Mouse (Mus musculus) myocyte (in vitro differentiated cells): Measurements from ENCODE around the gene Rxra.

Experiments used
- CEBPB ChIP-seq: IDR thresholded peaks from 2 replicates; pipeline ENCODE4 v1.6.1; 2011; ENCODE audit warnings: mild to moderate bottlenecking, moderate library complexity; ENCODE audit not compliant: poor library complexity, insufficient read depth, severe bottlenecking
- MYOG ChIP-seq, 3 experiments: IDR thresholded peaks; one replicate each; pipeline ENCODE4 v1.6.1; 2011; ENCODE audit warnings: control low read depth in 2 of 3, low read depth in 2 of 3, mild to moderate bottlenecking in 2 of 3; ENCODE audit not compliant: insufficient read length in 2 of 3, control insufficient read depth in 1 of 3, insufficient read depth in 1 of 3
- POLR2A ChIP-seq: IDR thresholded peaks from one replicate; pipeline ENCODE4 v1.6.1; 2011; ENCODE audit warnings: low read depth, mild to moderate bottlenecking, control low read depth, moderate library complexity; ENCODE audit not compliant: insufficient read length
- TCF12 ChIP-seq: IDR thresholded peaks from one replicate; pipeline ENCODE4 v1.6.1; 2011; ENCODE audit warnings: mild to moderate bottlenecking, control low read depth; ENCODE audit not compliant: poor library complexity, insufficient read depth, severe bottlenecking
- TCF3 ChIP-seq: IDR thresholded peaks from one replicate; pipeline ENCODE4 v1.6.1; 2011; ENCODE audit warnings: low read depth, control low read depth; ENCODE audit not compliant: insufficient read length
- USF1 ChIP-seq: IDR thresholded peaks from one replicate; pipeline ENCODE4 v1.6.1; 2011; ENCODE audit warnings: low read depth, mild to moderate bottlenecking, control low read depth, moderate library complexity

GRCm38 (mm10) chr2:27762509-27762908, 86.3 kb downstream of the Rxra start:
- TF ChIP-seq TCF12 (no peak), POLR2A (no peak), CEBPB (no peak), TCF3 (no peak), MYOG (IDR thresholded peaks at IDR 0.05; ENCODE audit: control insufficient read depth in 1 of 3, insufficient read depth in 1 of 3, insufficient read length in 2 of 3, low read depth in 2 of 3) (no peak), USF1 (no peak)
